Mouse (Mus musculus) liver, embryonic 16.5 days (tissue): ENCODE data around the gene Supt6. TPM values are rescaled to one million over a fixed set of nuclear protein-coding genes. Genes with fewer than 3 reads are reported as not detected.
A peak's percentile ranks its signal among the peaks of the same experiment; 100 is the strongest.
"Not testable (repeated sequence)": the region's sequence is repeated elsewhere in the genome, so short reads cannot be mapped to it uniquely, and the experiment has no call there.

Experiments
- ATAC-seq: fragments of 200-750 bp; cut with Nextera tagmentation; 2 replicates; pipeline ENCODE4 v1.8.0; 2017; ENCODE audit warnings: low read depth, mild to moderate bottlenecking, moderate number of reproducible peaks, moderate library complexity
- H3K27ac ChIP-seq: fragments of 300-500 bp; sonication (generic); 2 replicates; pipeline ENCODE4 v1.5.1; 2014; ENCODE audit warnings: mild to moderate bottlenecking, low read length
- H3K27me3 ChIP-seq: fragments of 300-500 bp; sonication (generic); 2 replicates; pipeline ENCODE4 v1.6.1; 2014; ENCODE audit warnings: low read depth, low read length, mixed read lengths; ENCODE audit not compliant: control insufficient read depth, insufficient read depth
- H3K36me3 ChIP-seq: fragments of 300-500 bp; sonication (generic); 2 replicates; pipeline ENCODE4 v1.6.1; 2014; ENCODE audit warnings: mild to moderate bottlenecking; ENCODE audit not compliant: control insufficient read depth, insufficient read depth
- H3K4me1 ChIP-seq: fragments of 300-500 bp; sonication (generic); 2 replicates; pipeline ENCODE4 v1.6.1; 2014; ENCODE audit warnings: low read depth, low read length, mixed read lengths; ENCODE audit not compliant: control insufficient read depth
- H3K4me2 ChIP-seq: fragments of 300-500 bp; sonication (generic); 2 replicates; pipeline ENCODE4 v1.6.1; 2014; ENCODE audit warnings: low read depth, low read length, mixed read lengths
- H3K4me3 ChIP-seq: fragments of 300-500 bp; sonication (generic); 2 replicates; pipeline ENCODE4 v1.5.1; 2014; ENCODE audit warnings: low read depth, mild to moderate bottlenecking, low read length
- H3K9ac ChIP-seq: fragments of 300-500 bp; sonication (generic); 2 replicates; pipeline ENCODE4 v1.6.1; 2014; ENCODE audit warnings: low read depth, low read length
- H3K9me3 ChIP-seq: fragments of 300-500 bp; sonication (generic); replicated peaks from 2 replicates; pipeline ENCODE4 v1.6.1; 2016; ENCODE audit warnings: low read length; ENCODE audit not compliant: control insufficient read depth
- WGBS: fragments of 180-500 bp; shearing (Covaris S2); extraction: QIAGEN DNeasy Blood & Tissue Kit; methylation state at CpG from one replicate; pipeline ENCODE4 v1.1.7; 2014; ENCODE audit not compliant: insufficient replicate concordance; 5-methylcytosine and 5-hydroxymethylcytosine counted together
- polyA plus RNA-seq: library from polyadenylated mRNA; unstranded; fragments of >200 nt; fragmentation: Nextera tagmentation; extraction: Ambion mirVana; gene quantifications from 2 replicates; pipeline ENCODE4 v1.2.1, GENCODE M21; 2015

Gene Supt6
- polyA plus RNA-seq, 1 experiment from 2014 or later, result 10.3 TPM

- peaks cover 56% of the 10 kb centered on the region for H3K27me3 ChIP-seq
- peak; percentile 68 for ATAC-seq
Observed at GRCm38 (mm10) chr11:78189234-78190040, 56.4 kb downstream of the Supt6 start.

DNA sequence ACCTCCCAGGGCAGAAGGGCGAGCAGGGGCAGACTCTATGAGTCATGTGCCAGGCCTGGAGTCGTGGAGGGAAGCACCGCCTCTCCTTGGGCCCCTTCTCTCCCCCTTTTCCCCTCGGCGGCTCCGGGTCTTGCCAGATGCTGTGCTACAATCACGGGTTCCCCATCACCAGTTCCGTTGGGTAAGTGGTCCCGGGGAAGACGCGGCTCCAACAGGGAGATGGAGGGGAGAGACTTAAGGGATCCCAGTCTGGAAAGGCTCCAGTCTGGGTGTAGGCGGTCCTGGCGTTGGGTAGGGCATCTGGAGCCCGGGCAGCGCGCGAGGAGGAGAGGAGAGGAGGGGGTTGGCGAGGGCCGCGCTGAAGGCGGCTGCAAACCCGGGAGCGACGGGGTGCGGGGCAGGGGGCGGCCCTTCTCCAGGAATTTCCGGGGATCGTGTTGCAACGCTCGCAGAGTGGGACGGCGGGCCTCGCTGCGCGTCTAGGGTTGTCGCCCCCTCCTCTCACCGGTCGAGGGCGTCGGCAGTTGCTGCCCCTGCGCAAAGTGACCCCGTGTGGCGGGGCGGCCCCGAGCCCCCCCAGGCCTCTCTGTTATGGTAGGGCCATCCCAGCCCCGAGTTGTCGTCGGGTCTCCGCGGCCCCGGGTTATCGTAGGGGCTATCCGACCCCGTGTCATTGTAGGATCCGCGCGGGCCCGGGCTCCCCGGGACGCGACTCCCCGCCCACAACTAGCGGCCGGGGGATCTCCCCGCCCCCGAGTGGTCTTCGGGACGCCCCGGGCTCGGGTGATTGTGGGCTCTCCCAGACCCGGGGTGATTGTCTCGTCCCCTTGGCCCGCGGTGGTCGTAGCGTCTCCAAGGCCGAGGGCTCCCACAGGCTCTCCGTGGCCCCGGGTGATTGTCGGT is 57.2 kb downstream of the Supt6 start, which contains the start of gene Rab34:
TSS of gene Rab34 (plus strand) at position 100 of the 903 bp plus-strand sequence.
- peak; percentile 41 for ATAC-seq
- WGBS, result under 1% methylated on average over 79 of the region's 80 CpGs
- no peaks in the 10 kb centered on the region for H3K9me3 ChIP-seq
- H3K4me3 ChIP-seq, result peak within 1 kb of the TSS; percentile 59
- H3K9ac ChIP-seq, result peak within 1 kb of the TSS; percentile 62
- H3K4me1 ChIP-seq, result peaks cover 6% of the 10 kb centered on the region
- peak within 1 kb of the TSS; percentile 61 for H3K27ac ChIP-seq
- H3K36me3 ChIP-seq, result no peaks in the 10 kb centered on the region
- peak within 1 kb of the TSS; percentile 54 for H3K4me2 ChIP-seq
- peaks cover 56% of the 10 kb centered on the region for H3K27me3 ChIP-seq

More at GRCm38 (mm10) chr11:78189234-78190040, 56.4 kb downstream of the Supt6 start:
- Histone ChIP-seq H3K4me2 (peak overlapping the region; percentile 54), H3K9me3 (no peaks in the 10 kb centered on the region), H3K4me3 (peak overlapping the region; percentile 59), H3K36me3 (no peaks in the 10 kb centered on the region), H3K9ac (peak overlapping the region; percentile 62), H3K4me1 (peaks cover 5% of the 10 kb centered on the region), H3K27ac (peak overlapping the region; percentile 61)
- 2% methylated on average over 42 of the region's 42 CpGs for WGBS

DNA sequence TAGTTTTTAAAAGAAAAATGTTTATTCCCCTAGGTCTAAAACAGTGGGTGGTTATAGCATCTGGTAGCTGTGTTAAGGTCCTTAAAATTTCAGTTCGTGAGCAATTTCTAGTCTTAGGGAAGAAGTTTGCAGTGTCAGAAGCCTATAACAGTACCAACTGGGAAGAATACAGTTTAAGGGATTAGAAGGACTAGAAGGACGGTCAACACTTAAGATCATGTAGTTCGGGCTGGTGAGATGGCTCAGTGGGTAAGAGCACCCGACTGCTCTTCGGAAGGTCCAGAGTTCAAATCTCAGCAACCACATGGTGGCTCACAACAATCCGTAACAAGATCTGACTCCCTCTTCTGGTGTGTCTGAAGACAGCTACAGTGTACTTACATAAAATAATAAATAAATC is 61.1 kb downstream of the Supt6 start:
- not testable (repeated sequence) for H3K9me3 ChIP-seq, H3K9ac ChIP-seq, ATAC-seq, H3K4me2 ChIP-seq, H3K4me3 ChIP-seq, H3K27ac ChIP-seq
- H3K4me1 ChIP-seq, result peaks cover 32% of the 10 kb centered on the region
- peaks cover 23% of the 10 kb centered on the region for H3K36me3 ChIP-seq
- WGBS, result 84% methylated on average over 6 of the region's 6 CpGs
- H3K27me3 ChIP-seq, result peaks cover 35% of the 10 kb centered on the region

GRCm38 (mm10) chr11:78183884-78184514 is 61.8 kb downstream of the Supt6 start:
- Histone ChIP-seq H3K4me1 (peaks cover 38% of the 10 kb centered on the region), H3K36me3 (peaks cover 27% of the 10 kb centered on the region), H3K9me3 (no peaks in the 10 kb centered on the region), H3K4me2 (peak overlapping the region; percentile 71), H3K27ac (no peak overlapping the region; the same call in 1 of the 2 replicates), H3K9ac (peak overlapping the region; percentile 35; the same call in 1 of the 2 replicates), H3K4me3 (peak overlapping the region; percentile 99), H3K27me3 (peaks cover 28% of the 10 kb centered on the region)
- 35% methylated on average over 10 of the region's 10 CpGs for WGBS
- ATAC-seq, result no peak

DNA sequence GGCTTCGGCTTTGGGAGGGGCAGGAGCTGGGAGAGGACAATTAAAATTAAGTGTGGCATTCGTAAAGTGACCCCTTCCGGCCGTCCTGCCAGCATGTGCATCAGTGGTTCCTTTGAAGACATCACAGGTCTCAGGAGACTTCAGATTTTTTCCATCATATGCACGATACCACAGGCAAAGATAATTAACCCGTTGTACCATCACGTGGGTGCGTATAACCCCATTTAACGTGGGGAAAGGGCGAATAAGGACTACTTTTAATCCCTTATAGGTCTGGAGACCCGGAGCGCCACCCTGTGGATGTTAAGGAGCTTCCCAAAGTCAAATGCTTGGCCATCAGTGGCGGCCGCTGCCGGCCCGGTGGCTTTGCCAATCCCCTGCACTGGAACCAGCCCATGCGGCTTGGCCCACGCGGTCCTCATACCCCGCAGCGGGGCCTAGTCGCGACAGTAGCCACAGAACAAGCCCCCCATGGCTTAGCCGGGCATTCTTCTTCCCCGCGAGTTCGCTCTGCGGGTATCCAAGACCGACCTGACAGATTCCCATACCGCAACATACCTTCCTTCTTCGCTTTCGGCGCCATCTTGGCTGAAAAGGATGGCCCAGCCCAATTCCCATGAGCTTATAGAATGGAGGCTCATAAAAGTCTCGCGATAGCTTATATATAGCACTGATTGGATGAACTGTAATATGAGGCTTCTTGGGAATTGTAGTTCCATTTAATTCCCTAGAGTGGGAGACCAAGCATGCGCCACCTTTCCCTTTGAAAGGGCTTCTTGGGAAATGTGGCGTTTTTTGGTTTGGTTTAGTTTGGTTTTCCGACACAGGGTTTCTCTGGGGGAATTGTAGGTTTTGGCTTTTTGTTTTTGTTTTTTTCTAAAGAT is 62.6 kb downstream of the Supt6 start, which contains the start of gene Rpl23a:
TSS of gene Rpl23a (minus strand) at position 624 of the 884 bp plus-strand sequence.
- WGBS, result under 1% methylated on average over 38 of the region's 38 CpGs
- peak within 1 kb of the TSS; percentile 99 for H3K4me3 ChIP-seq
- H3K9me3 ChIP-seq, result no peaks in the 10 kb centered on the region
- peak within 1 kb of the TSS; percentile 91 for H3K27ac ChIP-seq
- peaks cover 20% of the 10 kb centered on the region for H3K27me3 ChIP-seq
- H3K9ac ChIP-seq, result peak within 1 kb of the TSS; percentile 94
- peaks cover 27% of the 10 kb centered on the region for H3K36me3 ChIP-seq
- H3K4me1 ChIP-seq, result peaks cover 38% of the 10 kb centered on the region
- peak; percentile 79 for ATAC-seq
- peak within 1 kb of the TSS; percentile 71 for H3K4me2 ChIP-seq

GRCm38 (mm10) chr11:78182450-78182849 is 63.3 kb downstream of the Supt6 start:
- H3K9me3 ChIP-seq, result no peaks in the 10 kb centered on the region
- peak overlapping the region; percentile 94 for H3K9ac ChIP-seq
- peaks cover 13% of the 10 kb centered on the region for H3K27me3 ChIP-seq
- no peak for ATAC-seq
- H3K4me3 ChIP-seq, result peak overlapping the region; percentile 99
- H3K4me2 ChIP-seq, result peak overlapping the region; percentile 71
- H3K4me1 ChIP-seq, result peaks cover 38% of the 10 kb centered on the region
- under 1% methylated on average over 7 of the region's 7 CpGs for WGBS
- H3K27ac ChIP-seq, result peak overlapping the region; percentile 91
- H3K36me3 ChIP-seq, result peaks cover 27% of the 10 kb centered on the region

- 27% methylated on average over 2 of the region's 2 CpGs for WGBS
- H3K36me3 ChIP-seq, result peaks cover 27% of the 10 kb centered on the region
- peaks cover 7% of the 10 kb centered on the region for H3K27me3 ChIP-seq
- H3K4me2 ChIP-seq, result peak overlapping the region; percentile 71
- H3K9me3 ChIP-seq, result no peaks in the 10 kb centered on the region
- H3K9ac ChIP-seq, result peak overlapping the region; percentile 94
- peak overlapping the region; percentile 91 for H3K27ac ChIP-seq
- no peak for ATAC-seq
- peaks cover 38% of the 10 kb centered on the region for H3K4me1 ChIP-seq
- peak overlapping the region; percentile 99 for H3K4me3 ChIP-seq
Observed at GRCm38 (mm10) chr11:78181830-78182357, 63.9 kb downstream of the Supt6 start.
